Mouse (Mus musculus): ENCODE results near the gene Acad8.

DNA sequence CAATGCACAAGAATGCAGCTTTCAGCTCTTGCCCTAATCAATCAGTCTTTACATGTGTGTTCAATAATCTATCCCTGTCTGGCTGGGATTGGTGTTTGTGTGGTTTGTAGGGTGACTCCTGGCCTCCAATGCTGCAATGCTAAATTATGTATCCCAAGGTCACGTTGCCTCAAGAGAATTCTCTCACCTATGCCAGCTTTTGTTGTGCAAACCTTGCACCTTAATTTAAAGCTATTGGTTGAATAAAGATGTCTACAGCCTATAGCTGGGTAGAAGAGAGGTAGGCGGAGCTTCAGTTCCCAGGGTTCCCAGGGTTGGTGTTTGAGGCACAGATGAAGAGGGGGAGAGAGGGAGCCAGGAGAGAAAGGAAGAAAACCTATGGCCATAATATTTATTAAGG is 1.9 kb downstream of the Acad8 start:
- TF ChIP-seq CTCF (IDR thresholded peaks at IDR 0.05; ENCODE audit: low read depth) (no peak), EP300 (IDR thresholded peaks at IDR 0.05; ENCODE audit: low read depth) (no peak)
